Mouse (Mus musculus) testis, postnatal 14 days (tissue): Measurements from ENCODE around the gene Ttc23.
A peak's percentile ranks its signal among the peaks of the same experiment; 100 is the strongest.

Experiments used
- DNase-seq: peaks from one replicate; pipeline ENCODE4 v3.0.0; 2021; ENCODE audit warnings: low spot score

Gene Ttc23

DNA sequence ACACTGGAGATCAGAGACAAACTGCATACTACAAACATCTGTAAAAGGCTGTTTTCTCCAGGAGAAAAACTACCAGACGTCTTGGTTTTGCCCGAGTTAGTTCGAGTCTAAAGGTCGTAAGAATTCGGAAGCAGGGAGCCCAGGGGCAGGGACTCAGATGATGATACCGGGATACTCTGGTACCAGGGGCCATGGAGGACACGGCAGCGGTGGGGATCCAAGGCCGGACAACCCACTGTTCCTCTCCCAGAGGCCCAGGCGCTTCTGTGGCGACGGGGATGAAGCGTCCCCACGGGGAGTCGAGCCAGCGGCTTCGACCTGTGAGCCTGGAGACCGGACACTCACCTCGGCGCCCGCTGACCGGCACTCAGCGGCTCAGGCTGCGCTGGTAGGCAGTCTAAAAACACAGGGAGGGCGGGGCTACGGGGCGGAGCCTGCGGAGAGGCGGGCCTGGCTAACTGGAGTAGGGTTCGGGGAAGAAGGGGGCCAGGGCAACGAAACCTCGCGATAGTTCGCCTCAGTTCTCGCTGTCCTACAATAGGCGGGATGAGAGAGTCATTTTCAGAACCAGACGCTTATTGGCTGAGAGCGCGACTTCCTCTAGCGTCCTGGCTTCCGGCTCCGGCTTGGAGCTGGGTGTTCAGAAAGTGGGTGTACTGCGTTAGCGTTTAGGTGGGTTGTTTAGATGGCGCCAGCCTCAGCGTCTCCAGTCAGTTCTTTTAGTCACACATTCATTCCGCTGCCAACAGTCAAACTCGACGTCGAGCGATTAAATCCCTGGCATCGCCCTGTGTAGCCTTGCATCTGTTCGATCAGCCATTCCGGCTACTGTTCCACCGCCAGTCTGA is 2.2 kb upstream of the Ttc23 start, which contains the start of gene Lrrc28:
TSS of gene Lrrc28 (minus strand) at position 436 of the 848 bp plus-strand sequence.
- DNase-seq: peak; percentile 99

DNA sequence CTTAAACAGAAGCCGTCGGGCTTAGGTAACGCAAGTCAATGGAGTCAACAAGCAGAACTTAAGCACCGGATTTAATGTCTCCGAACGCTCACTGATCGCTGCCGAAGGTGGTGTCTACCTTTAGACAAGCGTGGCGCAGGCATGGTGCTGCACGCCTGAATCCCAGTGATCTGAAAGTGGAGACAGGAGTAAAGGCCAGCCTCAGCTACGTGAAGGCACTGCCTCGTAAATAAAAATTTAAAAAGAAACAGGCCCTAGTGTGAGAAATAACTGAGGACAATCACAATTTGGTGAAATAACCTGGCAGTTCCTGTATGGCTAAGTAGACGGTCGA is 1.6 kb upstream of the Ttc23 start:
- no peak for DNase-seq

DNA sequence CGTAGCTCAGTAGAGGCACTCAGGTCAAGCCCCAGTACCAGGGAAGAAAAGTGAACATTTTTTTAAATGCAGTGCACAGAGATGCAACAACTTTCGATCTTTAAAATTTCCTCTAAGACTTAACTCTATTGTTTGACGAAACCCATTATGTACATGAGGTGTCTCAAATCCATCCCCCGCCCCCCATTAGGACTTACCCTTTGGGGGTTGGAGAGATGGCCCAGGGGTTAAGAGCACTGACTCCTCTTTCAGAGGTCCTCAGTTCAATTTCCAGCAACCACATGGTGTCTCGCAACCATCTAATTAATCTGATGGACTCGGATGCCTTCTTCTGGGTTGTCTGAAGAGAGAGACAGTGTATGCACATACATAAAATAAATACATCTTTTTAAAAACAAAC is 1.1 kb upstream of the Ttc23 start:
- no peak for DNase-seq

DNA sequence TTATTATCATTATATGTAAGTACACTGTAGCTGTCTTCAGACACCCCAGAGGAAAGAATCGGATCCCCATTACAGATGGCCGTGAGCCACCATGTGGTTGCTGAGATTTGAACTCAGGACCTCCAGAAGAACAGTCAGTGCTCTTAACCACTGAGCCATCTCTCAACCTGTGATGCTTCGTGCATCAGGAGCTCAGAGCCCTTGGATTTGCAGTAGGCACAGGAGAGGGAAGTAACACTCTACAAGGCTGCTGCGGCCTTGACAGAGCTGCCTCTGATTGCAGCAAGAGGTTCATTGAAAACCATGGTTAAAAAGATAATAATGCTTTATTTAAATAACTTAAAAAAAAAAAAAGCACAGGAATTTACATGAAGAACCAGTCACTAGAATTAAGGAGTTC is 1.2 kb downstream of the Ttc23 start:
- DNase-seq: no peak

DNA sequence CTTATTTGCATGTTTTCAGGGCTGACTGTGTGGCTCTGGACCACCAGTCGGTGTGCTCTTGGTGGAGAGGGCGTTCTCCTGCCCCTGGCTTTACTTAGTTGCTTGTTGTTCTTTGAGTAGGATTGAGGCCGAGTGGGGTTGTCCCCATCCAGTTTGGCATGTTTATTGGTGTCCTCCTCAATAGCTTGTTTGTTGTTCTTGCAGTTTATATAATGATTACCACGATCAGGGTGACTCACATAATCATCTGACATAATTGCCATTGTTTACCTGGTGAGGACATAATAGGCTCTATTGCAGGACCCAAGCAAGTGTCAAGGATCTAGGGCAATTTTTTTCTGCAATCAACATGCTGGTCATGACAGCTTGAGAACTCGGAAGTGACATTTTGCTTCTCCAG is 5.0 kb downstream of the Ttc23 start:
- DNase-seq: no peak

DNA sequence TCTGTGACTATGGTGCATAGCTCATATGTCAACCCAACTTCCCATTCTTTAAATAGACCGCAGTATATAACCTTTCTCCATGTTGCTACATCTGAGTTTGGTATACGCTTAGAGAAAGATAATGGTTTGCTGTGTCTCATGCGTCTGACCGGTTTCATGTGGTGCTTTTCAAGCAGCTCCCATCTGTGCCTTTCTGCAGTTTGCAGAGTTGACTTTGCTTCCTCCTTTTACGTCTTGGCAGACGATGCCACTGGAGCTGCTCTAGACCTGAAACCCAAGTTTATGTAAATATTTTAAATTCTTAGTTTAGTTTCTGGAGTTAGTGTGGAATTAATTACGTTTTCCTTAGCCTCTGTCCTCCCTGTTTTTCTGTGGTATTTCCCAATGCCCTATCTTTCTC is 7.5 kb downstream of the Ttc23 start:
- no peak for DNase-seq

DNA sequence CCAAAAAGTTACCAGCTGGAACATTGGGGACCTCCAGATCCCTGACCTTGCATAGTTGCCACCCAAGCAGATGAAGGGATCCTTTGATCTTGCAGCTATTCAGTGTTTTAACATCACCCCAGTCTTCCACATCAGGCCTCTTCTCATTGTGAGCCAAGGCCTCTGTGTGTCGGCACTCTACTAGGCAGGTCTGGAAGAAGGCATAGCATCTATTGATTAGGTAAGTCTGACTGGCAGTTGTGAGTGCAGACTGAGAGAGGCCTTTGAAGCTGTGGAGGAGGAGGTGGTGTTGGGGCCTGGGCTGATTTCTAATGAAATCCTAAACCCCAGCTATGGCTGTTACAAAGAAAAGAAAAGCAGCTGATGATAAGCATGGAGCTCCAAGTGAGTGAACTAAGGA is 8.0 kb downstream of the Ttc23 start:
- DNase-seq: no peak

DNA sequence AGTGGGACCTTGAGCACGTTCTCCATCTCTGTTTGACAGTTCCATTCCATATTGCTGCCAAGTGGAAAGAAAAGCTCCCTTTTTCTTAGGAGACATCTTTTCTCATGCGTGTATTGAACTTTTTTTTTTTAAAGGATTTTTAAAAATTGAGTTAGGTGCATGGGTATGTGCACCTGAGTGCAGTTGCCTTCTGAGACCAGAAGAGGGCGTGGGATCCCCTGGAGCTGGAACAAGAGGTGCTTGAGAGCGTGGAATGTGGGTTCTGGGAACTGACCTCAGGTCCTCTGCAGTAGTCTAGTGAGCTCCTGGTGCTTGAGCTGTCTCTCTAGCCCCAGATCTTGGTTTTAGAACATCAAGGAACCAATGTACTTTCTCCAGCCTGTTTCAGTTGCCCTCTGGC is 10.9 kb downstream of the Ttc23 start:
- DNase-seq: no peak

DNA sequence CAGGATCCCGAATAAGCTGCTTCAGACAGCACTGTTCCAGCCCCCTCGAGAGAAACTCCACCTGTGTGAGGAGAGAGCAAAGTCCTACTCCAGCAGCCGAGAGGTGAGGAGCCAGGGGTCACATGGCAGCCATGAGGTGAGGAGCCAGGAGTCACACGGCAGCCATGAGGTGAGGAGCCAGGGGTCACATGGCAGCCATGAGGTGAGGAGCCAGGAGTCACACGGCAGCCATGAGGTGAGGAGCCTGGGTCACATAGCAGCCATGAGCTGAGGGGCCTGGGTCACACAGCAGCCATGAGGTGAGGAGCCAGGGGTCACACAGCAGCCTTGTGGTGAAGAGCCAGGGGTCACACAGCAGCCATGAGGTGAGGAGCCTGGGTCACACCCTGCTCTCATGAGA is 15.2 kb downstream of the Ttc23 start:
- DNase-seq: no peak

DNA sequence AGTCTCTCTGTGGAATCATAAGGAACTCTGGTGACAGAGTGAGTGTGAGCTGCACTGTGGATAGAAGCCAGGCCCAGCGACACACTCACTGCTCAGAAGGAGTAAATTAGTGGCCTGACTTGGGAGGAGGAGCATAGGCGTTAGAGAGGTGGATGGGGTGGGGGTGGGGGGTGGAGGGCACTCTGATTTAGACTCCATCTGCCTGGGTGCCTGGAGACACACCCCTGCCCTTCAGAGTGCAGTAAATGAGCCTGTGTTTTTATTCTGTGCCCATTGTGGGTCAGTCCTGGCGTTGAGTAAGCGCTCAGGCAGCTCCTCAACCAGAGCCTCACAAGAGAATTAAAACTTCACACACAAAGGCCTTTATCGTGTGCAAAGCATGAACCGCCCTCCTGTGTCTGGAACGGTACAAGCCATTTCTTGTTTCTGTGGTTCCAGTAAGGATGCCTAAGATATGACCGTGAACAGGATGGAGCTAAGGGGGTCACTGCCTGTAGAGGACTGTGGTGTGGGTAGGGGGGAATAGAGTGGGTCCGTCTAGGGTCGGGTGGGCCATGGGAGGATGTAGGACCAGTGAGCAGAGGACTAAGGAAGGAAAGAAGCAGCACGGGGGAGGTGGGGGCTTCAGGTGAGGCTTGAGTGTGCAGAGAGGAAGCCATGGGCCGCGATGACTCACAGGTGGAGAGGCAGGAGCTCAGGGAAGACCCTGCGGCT is 16.9 kb downstream of the Ttc23 start:
- DNase-seq: no peak

DNA sequence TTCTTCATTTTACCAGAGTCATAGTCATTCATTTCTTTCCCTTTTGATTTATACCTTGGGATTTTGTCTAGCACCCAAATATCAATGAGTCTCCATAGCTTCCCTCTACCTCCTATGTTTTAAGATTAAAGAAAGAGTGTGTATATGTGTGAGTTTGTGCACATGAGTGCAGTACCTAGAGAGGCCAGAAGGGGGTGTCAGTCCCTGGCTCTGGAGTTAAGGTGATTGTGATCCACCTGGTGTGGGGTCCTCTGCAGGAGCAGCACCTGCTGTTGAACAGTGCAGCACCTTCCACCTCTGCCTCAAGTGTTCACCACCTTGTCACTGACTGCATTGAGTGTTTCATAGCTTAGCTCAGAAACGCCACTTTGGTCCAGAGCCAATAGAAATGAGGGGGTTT is 23.8 kb downstream of the Ttc23 start:
- no peak for DNase-seq

DNA sequence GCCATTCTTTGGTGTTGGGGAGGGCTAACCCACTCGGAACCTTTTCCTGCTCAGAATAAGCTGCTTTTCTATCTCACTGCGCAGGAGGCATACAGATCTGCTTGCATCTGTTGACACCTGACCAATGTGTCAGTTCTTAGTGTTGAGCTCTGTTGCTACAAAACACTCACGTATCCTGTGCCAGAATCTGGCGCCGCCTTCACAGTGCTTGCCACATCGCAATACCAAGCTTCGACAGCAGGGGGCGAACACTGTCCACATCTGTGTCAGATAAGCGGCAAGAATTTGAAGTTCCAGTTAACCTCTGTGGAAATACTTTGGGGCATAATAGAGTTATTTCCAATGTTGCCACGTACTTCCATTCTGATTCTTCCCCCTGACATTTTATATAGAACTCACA is 25.4 kb downstream of the Ttc23 start:
- peak; percentile 76 for DNase-seq

DNA sequence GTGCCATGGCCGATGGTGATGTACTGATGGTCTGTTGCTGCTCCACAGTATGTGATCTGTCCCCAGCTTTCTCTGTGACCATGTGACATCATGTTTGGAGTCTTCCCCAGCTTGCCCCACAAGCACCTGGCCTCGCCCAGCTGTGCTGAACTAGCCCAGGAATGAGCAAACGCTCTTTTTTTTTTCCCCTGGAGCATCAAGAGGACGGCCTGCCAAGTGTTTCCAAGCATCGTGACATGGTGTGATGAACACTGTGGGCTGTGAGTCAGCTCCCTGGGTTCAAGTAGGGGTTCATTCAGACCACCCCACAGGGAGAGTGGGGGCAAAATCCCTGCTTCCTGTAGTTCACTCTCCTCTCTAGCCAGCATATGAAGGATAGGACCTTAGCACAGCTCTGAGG is 26.4 kb downstream of the Ttc23 start:
- DNase-seq: no peak

DNA sequence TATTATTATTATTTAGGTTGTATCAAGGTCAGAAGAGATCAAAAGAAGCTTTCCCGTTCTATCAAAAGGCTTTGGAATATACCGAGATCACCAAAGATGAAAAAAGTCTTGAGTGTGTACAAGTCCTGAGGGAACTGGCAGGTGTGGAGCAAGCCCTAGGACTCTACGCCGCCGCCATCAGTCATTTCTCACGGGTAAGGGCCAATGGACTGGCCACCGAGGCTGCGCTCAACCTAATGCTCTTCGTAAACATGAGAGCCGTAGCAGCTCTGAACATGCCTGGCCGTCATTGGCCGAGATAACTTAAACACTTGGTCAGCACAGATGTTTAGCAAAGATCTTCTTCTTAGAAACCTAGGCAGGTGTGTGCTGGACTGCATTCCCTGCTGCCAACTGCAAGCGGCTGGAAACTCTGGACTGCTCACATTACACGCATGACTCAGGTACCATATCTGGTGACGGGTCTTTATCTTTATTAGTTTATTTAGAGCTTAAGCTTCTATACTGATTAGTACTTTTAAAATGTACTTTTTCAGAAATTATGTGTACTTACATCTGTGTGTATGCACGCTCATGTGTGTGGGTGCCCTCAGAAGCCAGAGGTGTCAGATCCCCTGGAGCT is 31.8 kb downstream of the Ttc23 start:
- DNase-seq: no peak

DNA sequence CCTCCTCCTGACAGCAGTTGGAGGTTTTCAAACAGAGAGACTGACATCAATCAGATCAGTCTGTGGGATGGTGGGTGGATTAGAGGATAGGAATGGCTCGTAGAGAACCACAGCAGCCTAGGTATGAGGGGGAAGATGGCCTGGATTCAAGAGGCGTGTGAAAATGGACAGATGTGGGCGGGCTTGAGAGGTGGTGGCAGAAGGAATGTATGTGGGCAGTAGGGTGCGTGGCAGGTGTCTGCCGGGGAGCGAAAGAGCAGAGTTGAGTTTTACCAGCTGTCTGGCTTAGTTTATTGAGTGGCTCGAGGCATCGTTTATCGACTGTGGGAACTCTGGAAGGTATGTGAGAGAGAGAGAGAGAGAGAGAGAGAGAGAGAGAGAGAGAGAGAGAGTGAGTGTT is 33.9 kb downstream of the Ttc23 start:
- no peak for DNase-seq

DNA sequence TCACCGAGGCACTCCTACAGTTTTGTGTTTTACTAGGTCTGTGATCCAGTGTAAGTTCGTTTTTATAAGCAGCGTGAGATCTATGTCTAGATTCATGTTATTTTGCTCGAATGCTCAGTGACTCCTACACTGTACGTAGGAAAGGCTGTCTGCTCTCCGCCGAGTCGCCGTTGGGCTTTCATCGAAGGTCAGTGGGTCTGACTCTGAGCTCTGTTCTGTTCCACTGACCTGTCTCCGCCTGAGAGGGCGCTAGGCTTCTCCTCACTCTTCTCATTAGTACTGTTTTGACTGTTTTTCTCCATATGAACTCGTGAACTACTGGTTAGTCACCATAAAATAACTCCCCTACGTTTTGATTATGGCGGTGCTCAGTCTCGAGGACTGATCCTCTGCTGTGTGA is 35.8 kb downstream of the Ttc23 start:
- no peak for DNase-seq

DNA sequence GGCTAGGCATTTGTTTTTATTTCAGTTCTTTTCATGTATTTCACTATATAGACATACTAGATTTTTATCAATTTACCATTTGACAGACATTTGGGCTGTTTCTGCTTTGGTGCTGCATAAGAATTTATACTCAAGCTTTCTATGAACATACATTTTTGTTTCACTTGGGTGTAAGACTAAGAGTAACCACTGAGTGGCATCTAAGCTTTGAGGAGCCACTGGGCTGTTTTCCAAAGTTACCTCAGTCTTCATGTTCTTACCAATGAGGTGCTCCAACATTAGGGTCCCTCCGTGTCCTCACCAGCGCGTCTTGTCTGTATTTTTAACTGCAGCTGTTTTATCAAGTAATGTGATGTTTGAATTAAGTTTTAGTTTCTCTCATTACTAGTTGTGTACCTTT is 39.3 kb downstream of the Ttc23 start:
- DNase-seq: no peak

DNA sequence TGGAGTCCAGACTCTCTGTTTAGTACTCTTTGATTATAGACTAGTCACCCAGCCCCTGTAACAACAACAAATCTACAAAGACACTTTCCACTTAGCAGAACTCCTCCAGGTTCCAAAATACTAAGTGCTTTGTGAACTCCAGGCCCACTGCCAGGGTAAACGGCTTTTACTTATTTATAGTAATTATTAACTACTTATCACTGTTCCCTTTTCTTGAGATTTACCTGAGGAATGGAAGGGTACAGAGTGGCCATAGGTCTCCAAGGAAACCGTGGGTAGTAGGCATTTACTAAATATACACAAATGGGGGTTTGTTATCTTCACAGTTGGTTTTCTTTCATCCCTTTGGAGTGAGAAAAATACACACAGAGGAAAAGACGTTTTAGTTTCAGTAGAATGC is 41.1 kb downstream of the Ttc23 start:
- no peak for DNase-seq

DNA sequence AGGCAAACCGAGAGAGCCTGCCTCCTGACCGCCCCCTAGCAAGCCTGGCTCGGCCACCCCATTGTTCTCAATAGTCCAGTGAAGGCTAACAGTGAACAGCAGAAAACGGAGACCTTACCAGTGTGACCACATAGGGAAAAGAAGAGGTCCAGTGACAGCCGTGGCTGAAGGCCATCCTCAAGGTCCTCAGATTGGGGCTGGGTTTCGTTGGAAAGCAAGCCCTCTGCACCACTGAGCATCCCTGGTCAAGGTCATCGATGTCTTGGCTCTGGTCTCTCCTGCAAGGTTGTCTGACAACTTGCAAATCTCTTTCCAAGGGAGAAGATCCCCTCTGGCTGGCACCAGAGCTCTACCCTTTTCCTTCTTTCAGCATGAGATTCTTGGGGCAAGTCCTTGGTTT is 42.6 kb downstream of the Ttc23 start:
- no peak for DNase-seq

DNA sequence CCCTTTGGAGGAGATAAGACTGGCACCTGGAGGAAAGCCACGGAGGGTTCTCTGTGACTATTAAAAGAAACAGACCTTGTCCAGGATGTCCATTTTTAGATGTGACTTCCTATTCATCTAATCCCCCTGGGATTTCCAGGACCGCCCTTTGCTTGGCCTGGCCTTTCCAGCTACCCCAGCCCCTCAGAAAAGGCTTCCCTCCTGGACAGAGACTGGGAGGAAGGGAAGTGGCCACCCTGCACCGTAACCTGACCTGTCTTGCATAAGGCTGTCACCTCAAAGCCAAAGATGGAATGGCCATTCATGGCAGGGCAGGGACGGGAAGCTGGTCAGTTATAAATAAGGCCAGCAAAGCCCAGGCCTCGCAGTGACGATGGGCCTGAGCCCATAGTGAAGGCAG is 43.8 kb downstream of the Ttc23 start:
- no peak for DNase-seq

DNA sequence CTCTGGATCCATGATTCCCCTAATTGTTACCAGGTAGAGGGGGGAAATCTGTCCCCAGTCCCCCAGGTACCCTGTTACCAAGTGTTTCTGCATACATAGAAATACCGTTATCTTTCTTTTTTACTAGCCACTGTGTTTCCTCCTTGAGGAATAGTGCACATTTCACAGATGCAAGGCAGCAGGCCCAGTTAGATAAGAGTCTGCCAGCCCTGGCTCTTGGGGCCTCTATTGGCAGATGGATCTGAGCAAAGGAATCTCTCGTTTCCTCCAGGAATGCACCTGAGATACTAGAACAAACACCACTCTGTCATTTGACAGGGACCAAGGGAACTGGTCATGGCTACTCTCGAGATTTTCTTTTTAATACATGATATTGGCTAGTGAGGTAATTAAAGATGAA is 44.9 kb downstream of the Ttc23 start:
- DNase-seq: peak; percentile 29

DNA sequence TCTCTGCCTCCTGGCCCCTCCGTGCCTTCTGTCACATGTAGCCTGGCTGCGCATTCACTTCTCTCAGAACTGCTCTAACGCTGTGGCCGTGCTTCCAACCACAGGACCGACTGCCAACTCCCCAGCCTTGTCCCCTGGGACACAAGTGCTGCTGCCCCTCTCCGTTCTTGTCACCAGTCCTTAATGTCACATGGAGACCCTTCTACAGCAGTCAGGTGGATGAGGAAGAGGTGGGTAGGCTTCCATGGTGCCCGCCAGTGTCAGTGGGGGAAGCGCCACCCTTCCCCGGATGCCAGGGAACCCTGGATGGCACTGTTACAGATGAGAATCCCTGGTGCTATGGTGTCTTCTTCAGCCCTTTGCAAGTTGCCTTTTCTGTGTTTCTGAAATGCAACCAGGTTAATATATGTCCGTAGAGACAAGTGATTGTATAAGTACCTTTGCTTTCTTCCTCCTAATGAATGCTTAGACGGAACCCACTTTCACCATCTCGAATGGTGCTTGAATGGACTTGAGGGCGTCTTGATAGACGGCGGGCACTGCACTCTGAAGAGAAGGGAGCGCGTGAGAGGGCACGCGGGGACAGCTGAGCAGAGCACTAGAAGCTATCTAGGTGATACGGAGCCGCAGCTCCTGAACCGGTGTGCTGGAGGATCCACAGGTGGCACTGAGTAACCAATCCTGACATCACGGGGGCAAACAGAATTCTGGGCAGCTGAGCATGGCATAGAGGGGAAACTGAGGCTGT is 45.8 kb downstream of the Ttc23 start:
- DNase-seq: no peak

DNA sequence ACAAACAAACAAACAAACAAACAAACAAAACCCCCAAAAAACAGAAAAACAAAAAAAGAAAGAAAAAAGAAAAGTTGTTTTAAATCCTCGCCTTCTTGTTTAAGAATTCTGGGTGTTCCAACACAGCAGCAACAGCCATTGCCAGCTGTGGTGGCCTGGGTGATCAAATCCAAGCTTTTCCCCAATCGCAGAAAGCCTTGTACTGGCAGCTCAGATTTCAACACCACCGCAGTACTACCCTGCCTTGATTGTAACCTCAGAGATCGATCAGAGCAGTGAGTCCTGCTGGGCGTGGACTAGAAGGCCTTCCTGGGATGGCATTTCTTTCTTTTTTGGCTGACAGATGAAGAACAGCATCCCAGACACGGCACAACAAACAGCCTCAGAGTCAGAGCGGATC is 48.7 kb downstream of the Ttc23 start:
- no peak for DNase-seq
